Mouse (Mus musculus): Measurements from ENCODE around the gene Nepn. TPM values are rescaled to one million over a fixed set of nuclear protein-coding genes. Genes with fewer than 3 reads are reported as not detected.

Nepn gene
- not detected for total RNA-seq (2023)

DNA sequence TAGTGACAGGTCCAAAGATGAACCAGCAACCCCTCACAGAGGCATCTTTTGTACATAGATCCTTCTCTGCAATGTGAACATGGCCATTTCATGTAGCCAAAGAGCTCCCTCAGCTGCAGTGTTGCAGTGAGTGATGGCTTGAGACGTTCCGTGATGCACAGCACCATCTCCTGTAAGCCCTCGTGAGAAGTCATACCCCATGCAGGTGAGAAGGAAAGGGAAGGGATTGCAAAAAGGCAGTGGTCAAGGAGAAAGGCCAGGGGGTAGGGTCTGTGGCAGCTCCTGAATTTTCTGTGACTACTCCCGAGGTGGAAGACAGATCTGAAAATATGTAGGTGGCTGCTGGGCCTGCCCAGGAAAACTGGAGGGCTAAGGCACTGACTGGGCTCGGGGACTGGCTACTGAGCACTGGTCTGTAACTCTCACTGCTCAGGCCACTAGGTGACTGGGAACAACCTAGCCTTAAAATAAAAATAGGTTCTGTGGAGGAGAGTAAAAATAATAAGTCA, at the start of gene Nepn:
Gene Nepn (plus strand): TSS at position 51 of the 509 bp plus-strand sequence.

DNA sequence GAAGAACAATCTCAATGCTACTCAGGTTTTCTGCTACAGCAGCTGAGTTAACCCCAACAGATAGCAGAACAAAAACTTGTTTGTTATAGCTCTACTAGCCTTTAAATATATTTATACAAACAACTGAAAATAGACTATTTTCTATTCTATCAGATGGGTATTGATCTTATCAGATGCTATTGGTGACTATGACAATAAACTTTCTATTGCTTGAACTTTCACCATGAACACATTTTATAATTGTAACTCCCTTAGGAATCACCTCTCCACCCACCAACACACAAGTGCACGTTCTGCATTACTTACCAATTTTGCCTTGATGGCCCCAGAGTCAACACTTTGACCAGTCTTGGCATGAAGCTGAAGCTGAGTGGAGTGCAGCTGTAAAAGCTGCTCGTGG, 30.3 kb upstream of the Nepn start, which contains the start of gene Gm26741:
Gene Gm26741 (plus strand): TSS at position 301 of the 400 bp plus-strand sequence.

DNA sequence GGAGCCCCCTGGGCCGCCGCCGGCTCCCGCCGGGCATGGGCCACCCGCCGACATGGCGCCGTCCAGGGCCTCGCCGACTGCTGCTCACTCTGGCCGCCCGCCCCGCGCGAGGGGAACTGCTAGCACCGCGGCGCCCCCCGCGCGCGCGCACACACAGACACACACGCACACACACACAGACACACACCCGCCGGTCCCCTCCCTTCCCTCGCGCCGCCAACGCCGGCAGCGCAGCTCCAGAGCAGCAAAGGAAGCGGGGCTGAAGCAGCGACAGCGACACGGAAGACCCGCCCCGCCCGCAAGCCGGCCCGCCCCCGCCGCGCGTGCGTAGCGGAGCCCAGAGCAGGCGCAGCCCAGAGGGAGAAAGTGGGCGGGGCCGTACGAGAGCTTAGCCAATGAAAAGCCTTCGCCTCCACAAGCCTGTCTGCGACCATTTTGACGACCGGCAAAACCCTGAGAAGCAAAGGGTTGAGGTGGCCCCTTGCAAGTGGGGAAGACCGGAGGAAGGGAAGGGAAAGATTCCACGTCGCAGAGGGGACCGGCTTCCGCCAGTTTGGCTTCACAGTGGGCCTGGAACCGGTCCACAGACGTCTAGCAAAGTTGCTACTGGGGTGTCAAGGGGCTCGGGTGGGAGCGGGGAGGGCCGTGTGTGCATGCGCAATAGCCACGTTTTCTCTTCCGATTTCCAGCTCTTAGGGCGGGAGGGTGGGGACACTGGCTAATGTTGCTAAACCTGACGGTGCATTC, 6.8 kb upstream of the Nepn start, which contains the start of gene Gopc:
Gene Gopc (minus strand): TSS at position 280 of the 747 bp plus-strand sequence.

DNA sequence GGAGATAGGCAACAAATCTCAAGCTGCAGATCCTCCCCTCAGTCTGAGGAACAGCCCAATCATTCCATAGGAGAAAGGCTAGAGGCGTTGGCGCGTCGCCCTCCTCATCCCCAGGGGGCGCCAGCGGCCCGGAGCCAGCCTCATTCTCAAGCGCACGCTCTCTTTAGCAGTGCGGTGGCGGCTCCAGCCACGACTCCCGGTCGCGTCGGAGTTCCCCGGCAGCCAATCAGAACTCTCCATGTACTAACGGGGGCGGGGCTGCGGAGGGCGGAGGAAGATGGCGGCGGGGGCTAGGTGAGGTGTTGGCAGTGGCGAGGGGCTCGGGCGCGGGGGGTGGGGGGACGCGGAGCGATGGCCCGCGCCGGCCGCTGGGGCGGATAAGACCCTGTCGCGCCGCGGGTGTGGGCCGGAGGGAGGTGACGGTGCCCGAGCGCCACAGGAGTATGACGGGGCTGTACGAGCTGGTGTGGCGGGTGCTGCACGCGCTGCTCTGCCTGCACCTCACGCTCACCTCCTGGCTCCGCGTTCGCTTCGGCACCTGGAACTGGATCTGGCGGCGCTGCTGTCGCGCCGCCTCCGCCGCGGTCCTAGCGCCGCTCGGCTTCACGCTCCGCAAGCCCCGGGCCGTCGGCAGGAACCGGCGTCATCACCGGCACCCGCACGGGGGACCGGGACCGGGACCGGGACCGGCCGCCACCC, 28.7 kb downstream of the Nepn start, which contains the start of gene Nus1:
Gene Nus1 (plus strand): TSS at position 249 of the 699 bp plus-strand sequence.

Other genes with a start within 250 kb of the Nepn start
- gene Ros1, start 193.7 kb upstream of the Nepn start, total RNA-seq (2023) = not detected
- gene Dcbld1, start 155.4 kb upstream of the Nepn start, total RNA-seq (2023) = 0.26 TPM
- not detected for gene Gm26741, start 30.2 kb upstream of the Nepn start, total RNA-seq (2023)
- gene Gopc, start 6.8 kb upstream of the Nepn start, total RNA-seq (2023) = 16.5 TPM
- gene Nus1, start 28.6 kb downstream of the Nepn start, total RNA-seq (2023) = 39.8 TPM